Mouse (Mus musculus) 3T3-L1 (cell line): ENCODE results near the gene Gdpd5.
"Not testable (repeated sequence)": the region's sequence is repeated elsewhere in the genome, so short reads cannot be mapped to it uniquely, and the experiment has no call there.

Experiments
- DNase-seq: peaks from one replicate; pipeline ENCODE4 v3.0.0-alpha.2; 2015; ENCODE audit warnings: low read depth, low spot score

Gene Gdpd5

GRCm38 (mm10) chr7:99474836-99475561, 93.8 kb downstream of the Gdpd5 start:
- DNase-seq: no peak

- no peak for DNase-seq
Observed at GRCm38 (mm10) chr7:99475562-99475911, 94.3 kb downstream of the Gdpd5 start.

GRCm38 (mm10) chr7:99476558-99477114, 95.4 kb downstream of the Gdpd5 start:
- DNase-seq: no peak

GRCm38 (mm10) chr7:99477235-99477634, 96.0 kb downstream of the Gdpd5 start:
- DNase-seq: peak; percentile 37

- DNase-seq: no peak
Observed at GRCm38 (mm10) chr7:99482637-99483036, 101.4 kb downstream of the Gdpd5 start.

- DNase-seq: peak; percentile 97
Observed at GRCm38 (mm10) chr7:99483271-99483923, 102.2 kb downstream of the Gdpd5 start, which contains the start of gene Rps3. Gene Rps3 (minus strand): TSS chr7:99483738.

GRCm38 (mm10) chr7:99483924-99484319, 102.7 kb downstream of the Gdpd5 start:
- DNase-seq: no peak

- no peak for DNase-seq
Observed at GRCm38 (mm10) chr7:99484679-99485078, 103.5 kb downstream of the Gdpd5 start.

- no peak for DNase-seq
Observed at GRCm38 (mm10) chr7:99489708-99490107, 108.5 kb downstream of the Gdpd5 start.

- no peak for DNase-seq
Observed at GRCm38 (mm10) chr7:99499128-99499527, 117.9 kb downstream of the Gdpd5 start.

- peak; percentile 82 for DNase-seq
Observed at GRCm38 (mm10) chr7:99500201-99500600, 119.0 kb downstream of the Gdpd5 start.

- no peak for DNase-seq
Observed at GRCm38 (mm10) chr7:99500655-99501054, 119.4 kb downstream of the Gdpd5 start.

GRCm38 (mm10) chr7:99501148-99501547, 119.9 kb downstream of the Gdpd5 start:
- DNase-seq: no peak

GRCm38 (mm10) chr7:99504556-99504955, 123.3 kb downstream of the Gdpd5 start:
- DNase-seq: no peak

GRCm38 (mm10) chr7:99508187-99508586, 127.0 kb downstream of the Gdpd5 start:
- DNase-seq: not testable (repeated sequence)

- no peak for DNase-seq
Observed at GRCm38 (mm10) chr7:99510087-99510501, 128.9 kb downstream of the Gdpd5 start.
